Mouse (Mus musculus) small intestine, adult 2 months (tissue): ENCODE measurements at regions not wholly inside any gene's neighbourhood (a gene's known extent, or its start where the extent isn't known, plus 50 kb on each side); places are given as distances from the start of the nearest gene placed in this dataset.

ENCODE experiments used
- H3K27ac ChIP-seq: fragments of 200-500 bp; 2 replicates; pipeline ENCODE4 v1.5.1; 2012; ENCODE audit warnings: low read depth, low read length, control low read depth, inconsistent platforms; ENCODE audit not compliant: insufficient read depth
- H3K27me3 ChIP-seq: fragments of 200-500 bp; 2 replicates; pipeline ENCODE4 v1.6.1; 2012; ENCODE audit warnings: mild to moderate bottlenecking, moderate library complexity, low read length, inconsistent platforms; ENCODE audit not compliant: control insufficient read depth, insufficient read depth
- H3K36me3 ChIP-seq: fragments of 200-500 bp; 2 replicates; pipeline ENCODE4 v1.6.1; 2012; ENCODE audit warnings: mild to moderate bottlenecking, low read length, control low read depth, inconsistent platforms; ENCODE audit not compliant: control insufficient read depth, insufficient read depth
- H3K4me1 ChIP-seq: fragments of 200-500 bp; 2 replicates; pipeline ENCODE4 v1.6.1; 2012; ENCODE audit warnings: low read length, inconsistent platforms, mixed read lengths; ENCODE audit not compliant: control insufficient read depth, insufficient read depth, insufficient read length
- H3K4me3 ChIP-seq: fragments of 200-500 bp; 2 replicates; pipeline ENCODE4 v1.5.1; 2012; ENCODE audit warnings: low read depth, mild to moderate bottlenecking, control low read depth, inconsistent platforms, low read length, moderate library complexity
- CTCF ChIP-seq: fragments of 200-500 bp; IDR thresholded peaks from 2 replicates; pipeline ENCODE4 v1.5.1; 2012; ENCODE audit warnings: low read depth, mild to moderate bottlenecking, control low read depth, inconsistent platforms, low read length, moderate library complexity, mixed read lengths; ENCODE audit not compliant: insufficient replicate concordance, insufficient read length; ENCODE audit errors: extremely low read depth
- POLR2A ChIP-seq: fragments of 200-500 bp; IDR thresholded peaks from 2 replicates; pipeline ENCODE4 v1.6.1; 2012; ENCODE audit warnings: low read depth, mild to moderate bottlenecking, control low read depth, inconsistent platforms, low read length, moderate library complexity
- WGBS: fragments of 180-500 bp; shearing (Covaris S2); methylation state at CpG from one replicate; pipeline ENCODE4 v1.1.7; 2018; 5-methylcytosine and 5-hydroxymethylcytosine counted together

- WGBS = 80% methylated on average over 6 of the region's 6 CpGs
These were observed 831.0 kb downstream of the Kcnj2 start for GRCm38 (mm10) chr11:111897001-111897400.

GRCm38 (mm10) chr11:111904086-111904485 is 838.1 kb downstream of the Kcnj2 start:
- Histone ChIP-seq H3K4me1 (no peaks in the 10 kb centered on the region), H3K27me3 (no peaks in the 10 kb centered on the region), H3K36me3 (no peaks in the 10 kb centered on the region), H3K4me3 (no peak overlapping the region), H3K27ac (no peak overlapping the region)
- WGBS = 68% methylated on average over 4 of the region's 4 CpGs
- TF ChIP-seq CTCF (no peak), POLR2A (no peak)

More at GRCm38 (mm10) chr11:111897001-111897400, 831.0 kb downstream of the Kcnj2 start:
- no peak for TF ChIP-seq CTCF
- no peak for TF ChIP-seq POLR2A
- H3K4me1 ChIP-seq = no peaks in the 10 kb centered on the region
- no peak overlapping the region for H3K27ac ChIP-seq
- H3K36me3 ChIP-seq = no peaks in the 10 kb centered on the region
- no peaks in the 10 kb centered on the region for H3K27me3 ChIP-seq
- no peak overlapping the region for H3K4me3 ChIP-seq

GRCm38 (mm10) chr11:111913891-111914290 is 847.9 kb downstream of the Kcnj2 start:
- no peak for TF ChIP-seq CTCF
- TF ChIP-seq POLR2A = no peak
- no peak overlapping the region for H3K4me3 ChIP-seq
- 82% methylated on average over 8 of the region's 8 CpGs for WGBS
- no peaks in the 10 kb centered on the region for H3K27me3 ChIP-seq
- no peak overlapping the region for H3K27ac ChIP-seq
- H3K4me1 ChIP-seq = no peaks in the 10 kb centered on the region
- H3K36me3 ChIP-seq = no peaks in the 10 kb centered on the region

GRCm38 (mm10) chr11:111926336-111926735 is 855.7 kb upstream of the Sox9 start:
- Histone ChIP-seq H3K4me1 (no peaks in the 10 kb centered on the region), H3K27ac (no peak overlapping the region), H3K36me3 (no peaks in the 10 kb centered on the region), H3K4me3 (no peak overlapping the region), H3K27me3 (no peaks in the 10 kb centered on the region)
- WGBS = 97% methylated on average over 1 of the region's 1 CpGs
- no peak for TF ChIP-seq CTCF
- no peak for TF ChIP-seq POLR2A

- H3K4me3 ChIP-seq = no peak overlapping the region
- H3K36me3 ChIP-seq = no peaks in the 10 kb centered on the region
- no peak overlapping the region for H3K27ac ChIP-seq
- TF ChIP-seq POLR2A (no peak), CTCF (no peak)
- H3K4me1 ChIP-seq = no peaks in the 10 kb centered on the region
- 88% methylated on average over 10 of the region's 10 CpGs for WGBS
- no peaks in the 10 kb centered on the region for H3K27me3 ChIP-seq
These were observed 852.7 kb upstream of the Sox9 start for GRCm38 (mm10) chr11:111929366-111929765.

- WGBS = 69% methylated on average over 1 of the region's 1 CpGs
- no peaks in the 10 kb centered on the region for H3K4me1 ChIP-seq
These were observed 850.0 kb upstream of the Sox9 start for GRCm38 (mm10) chr11:111932052-111932451.

GRCm38 (mm10) chr11:111944282-111944681 is 837.7 kb upstream of the Sox9 start:
- Histone ChIP-seq H3K27ac (no peak overlapping the region), H3K4me1 (0 out of 2 replicates have a peak, but pooled peaks cover 2% of the 10 kb centered on the region), H3K4me3 (no peak overlapping the region), H3K27me3 (no peaks in the 10 kb centered on the region), H3K36me3 (no peaks in the 10 kb centered on the region)
- 37% methylated on average over 8 of the region's 8 CpGs for WGBS
- no peak for TF ChIP-seq POLR2A

More at GRCm38 (mm10) chr11:111932052-111932451, 850.0 kb upstream of the Sox9 start:
- Histone ChIP-seq H3K36me3 (no peaks in the 10 kb centered on the region), H3K27me3 (no peaks in the 10 kb centered on the region), H3K27ac (no peak overlapping the region), H3K4me3 (no peak overlapping the region)
- TF ChIP-seq CTCF (no peak), POLR2A (no peak)

GRCm38 (mm10) chr11:111945806-111946205 is 836.2 kb upstream of the Sox9 start:
- H3K4me3 ChIP-seq = no peak overlapping the region
- no peak overlapping the region for H3K27ac ChIP-seq
- no peak for TF ChIP-seq POLR2A
- TF ChIP-seq CTCF = no peak

More at GRCm38 (mm10) chr11:111945806-111946205, 836.2 kb upstream of the Sox9 start:
- H3K27me3 ChIP-seq = no peaks in the 10 kb centered on the region
- H3K36me3 ChIP-seq = no peaks in the 10 kb centered on the region
- 0 out of 2 replicates have a peak, but pooled peaks cover 2% of the 10 kb centered on the region for H3K4me1 ChIP-seq
